In the genomic region with DNA sequence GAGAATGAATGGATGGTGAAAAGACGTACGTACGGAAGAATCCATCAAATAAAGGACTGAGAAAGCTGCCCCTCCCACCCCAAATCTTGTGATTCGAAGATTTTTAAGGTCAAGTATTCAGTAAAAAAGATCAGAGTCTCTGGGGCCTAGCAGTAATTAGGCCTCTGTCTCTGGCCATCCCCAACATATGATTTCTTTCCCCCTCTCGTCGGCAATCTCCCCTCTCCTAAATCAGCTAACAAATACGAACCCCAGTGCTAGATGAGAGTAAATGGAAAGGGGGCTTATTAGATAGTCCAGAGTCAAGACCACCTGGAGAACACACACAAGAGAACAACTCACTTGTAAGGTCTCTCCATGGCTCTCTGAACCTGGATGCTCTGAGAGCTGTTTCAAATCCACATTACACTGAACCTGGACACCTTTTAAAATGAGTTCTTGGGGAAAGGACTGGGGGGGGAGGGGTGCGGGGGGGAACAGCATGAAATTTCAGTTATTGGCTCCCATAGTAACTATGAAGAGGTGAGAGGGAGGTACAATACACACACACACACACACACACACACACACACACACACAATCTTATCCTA, we compare ENCODE assay signal across 9 mouse cellular contexts. TPM values are rescaled to one million over a fixed set of nuclear protein-coding genes. Genes with fewer than 3 reads are reported as not detected.
DNase-seq lines count a peak whose midpoint lies in the region; ATAC-seq lines count a peak whose summit lies in the region.
"Had no signal": no experiment of that assay in that cellular context is flagged by ENCODE, and none has a peak within 500 bp of the region (broad histone marks: within the 10 kb centered on the region; RNA-seq: fewer than 3 reads in every experiment).

No protein-coding gene starts in this region.

- peak overlapping the region; percentile 83 for H3K9ac ChIP-seq in lung, embryonic 16.5 days (ENCODE audit: low read length)
- H3K9ac ChIP-seq in limb, embryonic 11.5 days (ENCODE audit: low read length), result peak overlapping the region; percentile 92
- no peak overlapping the region for H3K9ac ChIP-seq in stomach, embryonic 15.5 days

- no peaks in the 10 kb centered on the region for H3K9me3 ChIP-seq in lung, embryonic 16.5 days (ENCODE audit: control insufficient read depth, low read length)
- no peaks in the 10 kb centered on the region for H3K9me3 ChIP-seq in limb, embryonic 11.5 days (ENCODE audit: control insufficient read depth, low read length)
- H3K9me3 ChIP-seq in stomach, embryonic 15.5 days, result no peaks in the 10 kb centered on the region

- peak overlapping the region; percentile 92 for H3K27ac ChIP-seq in lung, embryonic 16.5 days (ENCODE audit: low read length)
- H3K27ac ChIP-seq in limb, embryonic 11.5 days (replicated peaks; ENCODE audit: low read depth, low read length), result peak overlapping the region; percentile 96
- peak overlapping the region; percentile 94; the same call in 1 of the 2 replicates for H3K27ac ChIP-seq in stomach, embryonic 15.5 days

- peak overlapping the region; percentile 69 for H3K4me3 ChIP-seq in lung, embryonic 16.5 days (ENCODE audit: low read length)
- peak overlapping the region; percentile 70 for H3K4me3 ChIP-seq in limb, embryonic 11.5 days (ENCODE audit: low read depth, low read length)
- peak overlapping the region; percentile 64 for H3K4me3 ChIP-seq in stomach, embryonic 15.5 days (replicated peaks)

- H3K27me3 ChIP-seq in lung, embryonic 16.5 days (ENCODE audit: control insufficient read depth, insufficient read depth, low read depth, low read length), result no peaks in the 10 kb centered on the region
- no peaks in the 10 kb centered on the region for H3K27me3 ChIP-seq in limb, embryonic 11.5 days (ENCODE audit: control insufficient read depth, insufficient read depth, low read length)
- no peaks in the 10 kb centered on the region for H3K27me3 ChIP-seq in stomach, embryonic 15.5 days (replicated peaks)

- no peak for ATAC-seq in lung, embryonic 16.5 days (ENCODE audit: low read depth)
- no peak for ATAC-seq in limb, embryonic 11.5 days (ENCODE audit: insufficient number of reproducible peaks, low FRiP score, low TSS enrichment, low read depth)
- no peak for ATAC-seq in stomach, embryonic 15.5 days (ENCODE audit: insufficient read depth, low FRiP score, low read depth)

- 51% methylated on average over 8 of the region's 8 CpGs for WGBS in lung, embryonic 16.5 days
- WGBS in limb, embryonic 11.5 days, result 60% methylated on average over 8 of the region's 8 CpGs
- WGBS in stomach, embryonic 15.5 days, result 59% methylated on average over 8 of the region's 8 CpGs

- peaks cover 7% of the 10 kb centered on the region for H3K36me3 ChIP-seq in lung, embryonic 16.5 days (ENCODE audit: control insufficient read depth, insufficient read depth, low read length)
- H3K36me3 ChIP-seq in limb, embryonic 11.5 days (ENCODE audit: control insufficient read depth, insufficient read depth, low read length), result no peaks in the 10 kb centered on the region; the same call in 1 of the 2 replicates
- peaks cover 6% of the 10 kb centered on the region for H3K36me3 ChIP-seq in stomach, embryonic 15.5 days

- peaks cover 33% of the 10 kb centered on the region for H3K4me1 ChIP-seq in lung, embryonic 16.5 days (replicated peaks; ENCODE audit: control insufficient read depth, insufficient read depth, low read length)
- peaks cover 37% of the 10 kb centered on the region for H3K4me1 ChIP-seq in limb, embryonic 11.5 days (ENCODE audit: control insufficient read depth, insufficient read depth, low read length)
- peaks cover 34% of the 10 kb centered on the region for H3K4me1 ChIP-seq in stomach, embryonic 15.5 days

- peak overlapping the region; percentile 65 for H3K4me2 ChIP-seq in lung, embryonic 16.5 days (ENCODE audit: low read depth, low read length)
- peak overlapping the region; percentile 58 for H3K4me2 ChIP-seq in limb, embryonic 11.5 days (ENCODE audit: low read depth, severe bottlenecking)
- peak overlapping the region; percentile 67 for H3K4me2 ChIP-seq in stomach, embryonic 15.5 days

- intact Hi-C loops in left cerebral cortex, postnatal 10 days (cut with DNase I), result no loop called here

- DNase-seq in cerebellum, adult 8-10 months, result peak; percentile 32
- no peak for DNase-seq in cerebellum, postnatal 4 days (ENCODE audit: low spot score in 2 of 2)
- no peak for DNase-seq in lung, postnatal 10 days
- DNase-seq in limb, embryonic 11.5 days (ENCODE audit: low spot score), result no peak
- DNase-seq in right cerebral cortex, postnatal 14 days, result no peak
- DNase-seq in left cerebral cortex, postnatal 10 days (ENCODE audit: extremely low spot score in 1 of 2, low spot score in 2 of 2), result no peak
- DNase-seq: right cerebral cortex, postnatal 25 days had no signal

RNA-seq across cellular contexts. Expression of a gene that starts 2.3 kb away (rescaled TPM):
- 0.21 and 0.34 TPM in 2 replicates for polyA plus RNA-seq in lung, embryonic 16.5 days (2015; fragmentation: Nextera tagmentation; extraction: Ambion mirVana)
- polyA plus RNA-seq in limb, embryonic 11.5 days (2014; fragmentation: Nextera tagmentation; extraction: Ambion mirVana), result 0.60 and 1.3 TPM in 2 replicates
- 10.1 and 14.2 TPM in 2 replicates for polyA plus RNA-seq in stomach, embryonic 15.5 days (2015; fragmentation: Nextera tagmentation; extraction: Ambion mirVana)
- not detected for total RNA-seq in left cerebral cortex, postnatal 10 days (2021)

RNA-seq across cellular contexts. Expression of a gene that starts 7.4 kb away (rescaled TPM):
- polyA plus RNA-seq in lung, embryonic 16.5 days (2015; fragmentation: Nextera tagmentation; extraction: Ambion mirVana), result 20.1 and 20.8 TPM in 2 replicates
- 51.6 and 52.0 TPM in 2 replicates for polyA plus RNA-seq in limb, embryonic 11.5 days (2014; fragmentation: Nextera tagmentation; extraction: Ambion mirVana)
- polyA plus RNA-seq in stomach, embryonic 15.5 days (2015; fragmentation: Nextera tagmentation; extraction: Ambion mirVana), result 30.8 and 32.9 TPM in 2 replicates
- 10 to 100 TPM; 30.2 to 32.4 TPM for total RNA-seq in left cerebral cortex, postnatal 10 days (2021)

RNA-seq across cellular contexts. Expression of a gene that starts 28.6 kb away (rescaled TPM):
- 95.0 and 98.4 TPM in 2 replicates for polyA plus RNA-seq in lung, embryonic 16.5 days (2015; fragmentation: Nextera tagmentation; extraction: Ambion mirVana)
- polyA plus RNA-seq in limb, embryonic 11.5 days (2014; fragmentation: Nextera tagmentation; extraction: Ambion mirVana), result 154 and 158 TPM in 2 replicates
- polyA plus RNA-seq in stomach, embryonic 15.5 days (2015; fragmentation: Nextera tagmentation; extraction: Ambion mirVana), result 85.7 and 102 TPM in 2 replicates
- 10 to 100 TPM; 32.7 to 37.1 TPM for total RNA-seq in left cerebral cortex, postnatal 10 days (2021)

RNA-seq across cellular contexts. Expression of a gene that starts 29.1 kb away (rescaled TPM):
- not detected in 2 replicates for polyA plus RNA-seq in lung, embryonic 16.5 days (2015; fragmentation: Nextera tagmentation; extraction: Ambion mirVana)
- polyA plus RNA-seq in limb, embryonic 11.5 days (2014; fragmentation: Nextera tagmentation; extraction: Ambion mirVana), result not detected in 2 replicates
- polyA plus RNA-seq in stomach, embryonic 15.5 days (2015; fragmentation: Nextera tagmentation; extraction: Ambion mirVana), result not detected in 2 replicates
- not detected for total RNA-seq in left cerebral cortex, postnatal 10 days (2021)
